Mouse (Mus musculus) midbrain, embryonic 14.5 days (tissue): ENCODE results near the gene Phf13. TPM values are rescaled to one million over a fixed set of nuclear protein-coding genes. Genes with fewer than 3 reads are reported as not detected.

Experiments
- ATAC-seq: fragments of 200-750 bp; cut with Nextera tagmentation; 2 replicates; pipeline ENCODE4 v1.8.0; 2017; ENCODE audit warnings: moderate number of reproducible peaks, moderate library complexity; ENCODE audit not compliant: low FRiP score, low TSS enrichment
- DNase-seq: peaks from one replicate; pipeline ENCODE4 v3.0.0-alpha.2; 2015
- H3K27ac ChIP-seq: fragments of 300-500 bp; sonication (generic); replicated peaks from 2 replicates; pipeline ENCODE4 v1.5.1; 2014; ENCODE audit warnings: mild to moderate bottlenecking, low read depth, low read length, moderate library complexity
- H3K27me3 ChIP-seq: fragments of 300-500 bp; sonication (generic); 2 replicates; pipeline ENCODE4 v1.6.1; 2014; ENCODE audit warnings: low read length, control low read depth, mixed read lengths; ENCODE audit not compliant: control insufficient read depth, insufficient read depth
- H3K36me3 ChIP-seq: fragments of 300-500 bp; sonication (generic); 2 replicates; pipeline ENCODE4 v1.6.1; 2014; ENCODE audit warnings: low read length, control low read depth; ENCODE audit not compliant: control insufficient read depth, insufficient read depth
- H3K4me1 ChIP-seq: fragments of 300-500 bp; sonication (generic); 2 replicates; pipeline ENCODE4 v1.6.1; 2014; ENCODE audit warnings: mild to moderate bottlenecking, antibody characterized with exemption, low read length, control low read depth; ENCODE audit not compliant: control insufficient read depth, insufficient read depth
- H3K4me2 ChIP-seq: fragments of 300-500 bp; sonication (generic); 2 replicates; pipeline ENCODE4 v1.6.1; 2014; ENCODE audit warnings: mild to moderate bottlenecking, low read length, moderate library complexity
- H3K4me3 ChIP-seq: fragments of 300-500 bp; sonication (generic); replicated peaks from 2 replicates; pipeline ENCODE4 v1.5.1; 2014; ENCODE audit warnings: low read depth, low read length
- H3K9ac ChIP-seq: fragments of 300-500 bp; sonication (generic); replicated peaks from 2 replicates; pipeline ENCODE4 v1.6.1; 2014; ENCODE audit warnings: mild to moderate bottlenecking, low read length, moderate library complexity
- H3K9me3 ChIP-seq: fragments of 300-500 bp; sonication (generic); 2 replicates; pipeline ENCODE4 v1.6.1; 2016; ENCODE audit warnings: low read length, control low read depth, mixed read lengths; ENCODE audit not compliant: control insufficient read depth
- WGBS: fragments of 180-500 bp; shearing (Covaris S2); extraction: QIAGEN DNeasy Blood & Tissue Kit; methylation state at CpG from one replicate; pipeline ENCODE4 v1.1.7; 2014; 5-methylcytosine and 5-hydroxymethylcytosine counted together
- polyA plus RNA-seq: library from polyadenylated mRNA; unstranded; fragments of >200 nt; fragmentation: Nextera tagmentation; extraction: Ambion mirVana; gene quantifications from 2 replicates; pipeline ENCODE4 v1.2.1, GENCODE M21; 2014

The Phf13 gene
- polyA plus RNA-seq, 1 experiment from 2014 or later: 19.0 TPM

DNA sequence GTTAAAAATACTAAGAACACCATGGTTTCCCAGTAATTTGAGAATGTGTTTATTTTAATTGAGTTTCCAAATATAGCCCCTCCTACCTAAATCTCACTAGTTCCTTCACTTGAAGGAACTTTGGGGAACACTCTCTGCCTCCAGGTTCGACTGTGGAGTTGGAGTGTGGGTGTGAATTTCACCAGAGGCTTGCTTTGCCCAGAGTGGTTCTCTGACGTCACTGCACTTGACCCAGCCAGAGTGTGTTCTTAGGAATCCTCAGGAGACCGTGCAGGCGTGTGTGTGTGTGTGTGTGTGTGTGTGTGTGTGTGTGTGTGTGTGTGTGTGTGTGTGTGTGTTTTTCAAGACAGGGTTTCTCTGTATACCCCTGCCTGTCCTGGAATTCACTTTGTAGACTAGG lies 4.8 kb upstream of the Phf13 start:
- 60% methylated on average over 4 of the region's 4 CpGs for WGBS
- H3K27me3 ChIP-seq: no peaks in the 10 kb centered on the region

GRCm38 (mm10) chr4:151999481-151999880 lies 3.4 kb upstream of the Phf13 start:
- H3K4me2 ChIP-seq: no peak overlapping the region
- peaks cover 2% of the 10 kb centered on the region for H3K4me1 ChIP-seq
- H3K9ac ChIP-seq: no peak overlapping the region
- 60% methylated on average over 3 of the region's 3 CpGs for WGBS
- H3K27me3 ChIP-seq: no peaks in the 10 kb centered on the region
- H3K27ac ChIP-seq: no peak overlapping the region
- no peaks in the 10 kb centered on the region for H3K36me3 ChIP-seq
- ATAC-seq (no peak), DNase-seq (no peak)
- H3K9me3 ChIP-seq: no peaks in the 10 kb centered on the region
- H3K4me3 ChIP-seq: no peak overlapping the region

More for the DNA sequence above, 4.8 kb upstream of the Phf13 start:
- H3K4me1 ChIP-seq: no peaks in the 10 kb centered on the region
- H3K27ac ChIP-seq: no peak overlapping the region
- no peak overlapping the region for H3K4me2 ChIP-seq
- DNase-seq: no peak
- H3K9ac ChIP-seq: no peak overlapping the region
- H3K36me3 ChIP-seq: no peaks in the 10 kb centered on the region
- H3K9me3 ChIP-seq: no peaks in the 10 kb centered on the region
- H3K4me3 ChIP-seq: no peak overlapping the region
- ATAC-seq: no peak

GRCm38 (mm10) chr4:151997701-151998100 lies 1.6 kb upstream of the Phf13 start:
- Histone ChIP-seq H3K4me2 (no peak overlapping the region), H3K9ac (no peak overlapping the region), H3K9me3 (no peaks in the 10 kb centered on the region), H3K27ac (no peak overlapping the region), H3K4me3 (no peak overlapping the region), H3K27me3 (no peaks in the 10 kb centered on the region), H3K36me3 (peaks cover 7% of the 10 kb centered on the region), H3K4me1 (peaks cover 9% of the 10 kb centered on the region)
- 83% methylated on average over 3 of the region's 3 CpGs for WGBS
- DNase-seq: no peak
- ATAC-seq: no peak

DNA sequence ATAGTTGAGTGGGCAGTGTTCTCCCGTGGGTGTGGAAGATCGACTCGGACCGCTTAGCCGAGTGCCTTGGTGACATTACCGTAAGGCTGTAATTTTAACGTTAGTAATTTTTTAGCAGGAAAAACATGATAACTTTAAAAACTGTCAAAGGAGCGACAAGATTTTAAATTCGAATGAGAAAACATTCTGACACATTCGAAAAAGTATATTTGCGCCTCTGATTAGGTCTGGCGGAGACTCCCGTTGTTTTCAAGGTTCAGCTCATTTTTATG lies 829 bp upstream of the Phf13 start:
- peak overlapping the region; percentile 68 for H3K4me2 ChIP-seq
- no peaks in the 10 kb centered on the region for H3K9me3 ChIP-seq
- ATAC-seq (no peak), DNase-seq (no peak)
- peak overlapping the region; percentile 72 for H3K9ac ChIP-seq
- peaks cover 9% of the 10 kb centered on the region for H3K4me1 ChIP-seq
- 5% methylated on average over 13 of the region's 13 CpGs for WGBS
- H3K36me3 ChIP-seq: peaks cover 15% of the 10 kb centered on the region
- peak overlapping the region; percentile 87 for H3K27ac ChIP-seq
- peak overlapping the region; percentile 83 for H3K4me3 ChIP-seq
- H3K27me3 ChIP-seq: no peaks in the 10 kb centered on the region

- peak overlapping the region; percentile 84 for H3K9ac ChIP-seq
- ATAC-seq (peak; percentile 57), DNase-seq (peak; percentile 54)
- no peaks in the 10 kb centered on the region for H3K9me3 ChIP-seq
- H3K36me3 ChIP-seq: peaks cover 28% of the 10 kb centered on the region
- peak overlapping the region; percentile 83 for H3K4me3 ChIP-seq
- H3K27me3 ChIP-seq: no peaks in the 10 kb centered on the region
- H3K27ac ChIP-seq: peak overlapping the region; percentile 63
- 0% methylated on average over 87 of the region's 111 CpGs for WGBS
- H3K4me2 ChIP-seq: peak overlapping the region; percentile 91
- H3K4me1 ChIP-seq: peaks cover 9% of the 10 kb centered on the region
Measured at GRCm38 (mm10) chr4:151995371-151996172, 486 bp downstream of the Phf13 start.

GRCm38 (mm10) chr4:151994228-151995171 lies 1.6 kb downstream of the Phf13 start:
- peak overlapping the region; percentile 63; the same call in 1 of the 2 replicates for H3K27ac ChIP-seq
- H3K4me1 ChIP-seq: peaks cover 9% of the 10 kb centered on the region
- under 1% methylated on average over 60 of the region's 61 CpGs for WGBS

DNA sequence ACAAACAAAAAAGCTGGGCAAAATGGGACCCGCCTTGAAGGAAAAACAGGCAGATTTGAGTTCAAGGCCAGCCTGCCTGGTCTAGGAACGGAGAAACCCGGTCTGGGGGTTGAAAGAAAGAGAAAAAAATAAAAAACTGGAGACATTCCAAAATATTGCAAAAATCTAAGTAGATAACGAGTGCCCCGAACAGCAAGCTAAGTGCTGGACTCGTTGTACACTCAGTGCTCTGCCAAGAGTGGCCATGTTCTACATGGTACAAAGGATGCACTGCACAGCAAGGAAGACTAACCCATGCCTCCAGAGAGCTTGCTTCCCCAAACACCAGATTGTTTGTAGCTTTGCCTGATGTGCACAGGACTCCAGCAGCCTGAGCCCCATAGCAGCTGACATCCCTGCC lies 3.0 kb downstream of the Phf13 start:
- Histone ChIP-seq H3K9ac (no peak overlapping the region), H3K9me3 (no peaks in the 10 kb centered on the region), H3K4me3 (no peak overlapping the region), H3K4me1 (peaks cover 9% of the 10 kb centered on the region), H3K27me3 (no peaks in the 10 kb centered on the region), H3K4me2 (no peak overlapping the region), H3K36me3 (peaks cover 38% of the 10 kb centered on the region), H3K27ac (no peak overlapping the region)
- DNase-seq (no peak), ATAC-seq (no peak)
- 88% methylated on average over 6 of the region's 6 CpGs for WGBS

More at GRCm38 (mm10) chr4:151994228-151995171, 1.6 kb downstream of the Phf13 start:
- no peaks in the 10 kb centered on the region for H3K9me3 ChIP-seq
- ATAC-seq: no peak
- peak overlapping the region; percentile 83 for H3K4me3 ChIP-seq
- H3K36me3 ChIP-seq: peaks cover 38% of the 10 kb centered on the region
- H3K9ac ChIP-seq: peak overlapping the region; percentile 84
- H3K27me3 ChIP-seq: no peaks in the 10 kb centered on the region
- DNase-seq: peak; percentile 70
- H3K4me2 ChIP-seq: peak overlapping the region; percentile 91

DNA sequence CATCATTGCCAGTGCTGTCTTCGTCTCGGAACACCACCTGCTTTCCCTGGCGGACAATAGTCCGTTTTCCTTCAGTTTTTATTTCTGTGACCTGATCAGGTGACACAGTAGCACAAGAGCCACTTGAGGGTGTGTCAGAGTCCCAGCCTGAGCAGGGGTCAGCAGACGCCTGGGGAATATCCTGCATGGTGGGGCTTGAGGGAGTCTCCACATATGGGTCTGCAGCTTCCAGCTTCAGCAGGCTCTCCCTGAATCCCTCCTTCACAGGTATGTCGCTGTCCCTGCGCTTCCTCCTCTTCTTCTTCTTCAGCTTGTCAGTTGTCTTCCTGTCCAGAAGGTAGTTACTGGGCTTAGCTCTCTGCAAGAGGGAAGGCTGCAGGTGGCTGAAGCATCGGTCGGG lies 4.0 kb downstream of the Phf13 start:
- Histone ChIP-seq H3K27ac (no peak overlapping the region), H3K4me3 (no peak overlapping the region), H3K4me1 (peaks cover 16% of the 10 kb centered on the region), H3K9me3 (no peaks in the 10 kb centered on the region), H3K9ac (no peak overlapping the region), H3K27me3 (no peaks in the 10 kb centered on the region), H3K36me3 (peaks cover 38% of the 10 kb centered on the region), H3K4me2 (no peak overlapping the region)
- 92% methylated on average over 9 of the region's 9 CpGs for WGBS
- no peak for ATAC-seq
- no peak for DNase-seq
